Mouse (Mus musculus): ENCODE measurements at regions not wholly inside any gene's neighbourhood (a gene's known extent, or its start where the extent isn't known, plus 50 kb on each side); places are given as distances from the start of the nearest gene placed in this dataset.

GRCm38 (mm10) chr13:72817521-72817920 lies 188.9 kb downstream of the Irx2 start:
- no peaks in the 10 kb centered on the region for H3K4me1 ChIP-seq (ENCODE audit: control insufficient read depth, insufficient read depth, low read length)
- no peak for DNase-seq
- H3K4me3 ChIP-seq (replicated peaks; ENCODE audit: extremely low read depth, low read depth, low read length): no peak overlapping the region
- TF ChIP-seq CTCF (IDR thresholded peaks at IDR 0.05; ENCODE audit: insufficient read depth, low read length) (no peak), POLR2A (IDR thresholded peaks at IDR 0.05; ENCODE audit: borderline replicate concordance, extremely low read depth, low read depth, low read length) (no peak)
- WGBS: 17% methylated on average over 2 of the region's 2 CpGs

- DNase-seq: no peak
- TF ChIP-seq CTCF (IDR thresholded peaks at IDR 0.05; ENCODE audit: insufficient read depth, low read length) (no peak), POLR2A (IDR thresholded peaks at IDR 0.05; ENCODE audit: borderline replicate concordance, extremely low read depth, low read depth, low read length) (no peak)
- Histone ChIP-seq H3K4me3 (replicated peaks; ENCODE audit: extremely low read depth, low read depth, low read length) (no peak overlapping the region), H3K4me1 (ENCODE audit: control insufficient read depth, insufficient read depth, low read length) (no peaks in the 10 kb centered on the region)
- WGBS: 20% methylated on average over 6 of the region's 6 CpGs
These were observed 189.3 kb downstream of the Irx2 start for GRCm38 (mm10) chr13:72817930-72818329.

- no peak for TF ChIP-seq POLR2A (IDR thresholded peaks at IDR 0.05; ENCODE audit: borderline replicate concordance, extremely low read depth, low read depth, low read length)
- no peak for TF ChIP-seq CTCF (IDR thresholded peaks at IDR 0.05; ENCODE audit: insufficient read depth, low read length)
- H3K4me1 ChIP-seq (ENCODE audit: control insufficient read depth, insufficient read depth, low read length): no peaks in the 10 kb centered on the region
- no peak for DNase-seq
- no peak overlapping the region for H3K4me3 ChIP-seq (replicated peaks; ENCODE audit: extremely low read depth, low read depth, low read length)
- WGBS: 41% methylated on average over 3 of the region's 3 CpGs
These were observed 198.0 kb downstream of the Irx2 start for GRCm38 (mm10) chr13:72826613-72827012.

GRCm38 (mm10) chr13:72829331-72829730 lies 200.7 kb downstream of the Irx2 start:
- no peak overlapping the region for H3K4me3 ChIP-seq (replicated peaks; ENCODE audit: extremely low read depth, low read depth, low read length)
- H3K4me1 ChIP-seq (ENCODE audit: control insufficient read depth, insufficient read depth, low read length): no peaks in the 10 kb centered on the region
- TF ChIP-seq CTCF (IDR thresholded peaks at IDR 0.05; ENCODE audit: insufficient read depth, low read length) (no peak), POLR2A (IDR thresholded peaks at IDR 0.05; ENCODE audit: borderline replicate concordance, extremely low read depth, low read depth, low read length) (no peak)
- WGBS: 44% methylated on average over 3 of the region's 3 CpGs
- no peak for DNase-seq

GRCm38 (mm10) chr13:72833326-72833725 lies 204.7 kb downstream of the Irx2 start:
- Histone ChIP-seq H3K4me1 (ENCODE audit: control insufficient read depth, insufficient read depth, low read length) (no peaks in the 10 kb centered on the region), H3K4me3 (replicated peaks; ENCODE audit: extremely low read depth, low read depth, low read length) (no peak overlapping the region)
- DNase-seq: no peak
- no peak for TF ChIP-seq CTCF (IDR thresholded peaks at IDR 0.05; ENCODE audit: insufficient read depth, low read length)
- WGBS: 63% methylated on average over 2 of the region's 2 CpGs

- Histone ChIP-seq H3K4me1 (ENCODE audit: control insufficient read depth, insufficient read depth, low read length) (no peaks in the 10 kb centered on the region), H3K4me3 (replicated peaks; ENCODE audit: extremely low read depth, low read depth, low read length) (no peak overlapping the region)
- TF ChIP-seq CTCF (IDR thresholded peaks at IDR 0.05; ENCODE audit: insufficient read depth, low read length) (no peak), POLR2A (IDR thresholded peaks at IDR 0.05; ENCODE audit: borderline replicate concordance, extremely low read depth, low read depth, low read length) (no peak)
- WGBS: 75% methylated on average over 9 of the region's 9 CpGs
- DNase-seq: no peak
These were observed 208.4 kb downstream of the Irx2 start for GRCm38 (mm10) chr13:72837016-72837415.

GRCm38 (mm10) chr13:72848097-72848496 lies 219.5 kb downstream of the Irx2 start:
- TF ChIP-seq POLR2A (IDR thresholded peaks at IDR 0.05; ENCODE audit: borderline replicate concordance, extremely low read depth, low read depth, low read length) (no peak), CTCF (IDR thresholded peaks at IDR 0.05; ENCODE audit: insufficient read depth, low read length) (peak; percentile 27; the same call in 1 of the 2 replicates)
- Histone ChIP-seq H3K4me3 (replicated peaks; ENCODE audit: extremely low read depth, low read depth, low read length) (no peak overlapping the region), H3K4me1 (ENCODE audit: control insufficient read depth, insufficient read depth, low read length) (no peaks in the 10 kb centered on the region)
- WGBS: 60% methylated on average over 4 of the region's 4 CpGs
- peak; percentile 4 for DNase-seq

GRCm38 (mm10) chr13:72849841-72850240 lies 221.2 kb downstream of the Irx2 start:
- TF ChIP-seq POLR2A (IDR thresholded peaks at IDR 0.05; ENCODE audit: borderline replicate concordance, extremely low read depth, low read depth, low read length) (no peak), CTCF (IDR thresholded peaks at IDR 0.05; ENCODE audit: insufficient read depth, low read length) (no peak)
- Histone ChIP-seq H3K4me3 (replicated peaks; ENCODE audit: extremely low read depth, low read depth, low read length) (no peak overlapping the region), H3K4me1 (ENCODE audit: control insufficient read depth, insufficient read depth, low read length) (no peaks in the 10 kb centered on the region)
- DNase-seq: no peak
- 86% methylated on average over 11 of the region's 11 CpGs for WGBS

- no peaks in the 10 kb centered on the region for H3K4me1 ChIP-seq (ENCODE audit: control insufficient read depth, insufficient read depth, low read length)
- no peak for DNase-seq
- WGBS: 73% methylated on average over 4 of the region's 4 CpGs
- TF ChIP-seq POLR2A (IDR thresholded peaks at IDR 0.05; ENCODE audit: borderline replicate concordance, extremely low read depth, low read depth, low read length): no peak
- TF ChIP-seq CTCF (IDR thresholded peaks at IDR 0.05; ENCODE audit: insufficient read depth, low read length): no peak
- H3K4me3 ChIP-seq (replicated peaks; ENCODE audit: extremely low read depth, low read depth, low read length): no peak overlapping the region
These were observed 224.3 kb downstream of the Irx2 start for GRCm38 (mm10) chr13:72852896-72853295.

GRCm38 (mm10) chr13:72875921-72876320 lies 247.3 kb downstream of the Irx2 start:
- DNase-seq: no peak
- no peaks in the 10 kb centered on the region for H3K4me1 ChIP-seq (ENCODE audit: control insufficient read depth, insufficient read depth, low read length)
- no peak overlapping the region for H3K4me3 ChIP-seq (replicated peaks; ENCODE audit: extremely low read depth, low read depth, low read length)
- no peak for TF ChIP-seq CTCF (IDR thresholded peaks at IDR 0.05; ENCODE audit: insufficient read depth, low read length)

- no peak overlapping the region for H3K4me3 ChIP-seq (replicated peaks; ENCODE audit: extremely low read depth, low read depth, low read length)
- no peak for DNase-seq
- H3K4me1 ChIP-seq (ENCODE audit: control insufficient read depth, insufficient read depth, low read length): no peaks in the 10 kb centered on the region
- TF ChIP-seq POLR2A (IDR thresholded peaks at IDR 0.05; ENCODE audit: borderline replicate concordance, extremely low read depth, low read depth, low read length): no peak
- no peak for TF ChIP-seq CTCF (IDR thresholded peaks at IDR 0.05; ENCODE audit: insufficient read depth, low read length)
- WGBS: 46% methylated on average over 11 of the region's 11 CpGs
These were observed 266.4 kb downstream of the Irx2 start for GRCm38 (mm10) chr13:72894982-72895381.

Measured in lung, adult 2 months (tissue).